Mouse (Mus musculus): ENCODE measurements around the gene Oxsm.

The Oxsm gene

GRCm38 (mm10) chr14:16249171-16249874, at the start of gene Oxsm, which contains the start of gene Ngly1:
Gene Oxsm, minus strand, starts transcription at chr14:16249808.
Gene Ngly1, plus strand, starts transcription at chr14:16249280.
- peak; percentile 92 for DNase-seq

- no peak for DNase-seq
These were observed 47.3 kb upstream of the Oxsm start for GRCm38 (mm10) chr14:16296816-16297468.

GRCm38 (mm10) chr14:16293921-16294320, 44.3 kb upstream of the Oxsm start:
- no peak for DNase-seq

- DNase-seq = no peak
These were observed 43.4 kb upstream of the Oxsm start for GRCm38 (mm10) chr14:16293015-16293414.

- DNase-seq = no peak
These were observed 42.8 kb upstream of the Oxsm start for GRCm38 (mm10) chr14:16292371-16292770.

- DNase-seq = no peak
These were observed 34.4 kb upstream of the Oxsm start for GRCm38 (mm10) chr14:16283966-16284365.

GRCm38 (mm10) chr14:16279196-16279595, 29.6 kb upstream of the Oxsm start:
- no peak for DNase-seq

- DNase-seq = no peak
These were observed 24.1 kb upstream of the Oxsm start for GRCm38 (mm10) chr14:16273677-16274076.

GRCm38 (mm10) chr14:16269776-16270175, 20.2 kb upstream of the Oxsm start:
- no peak for DNase-seq

- DNase-seq = no peak
These were observed 17.4 kb upstream of the Oxsm start for GRCm38 (mm10) chr14:16267028-16267427.

GRCm38 (mm10) chr14:16261869-16262268, 12.3 kb upstream of the Oxsm start:
- DNase-seq = no peak

GRCm38 (mm10) chr14:16260541-16260940, 10.9 kb upstream of the Oxsm start:
- no peak for DNase-seq

GRCm38 (mm10) chr14:16256209-16256608, 6.6 kb upstream of the Oxsm start:
- DNase-seq = no peak

GRCm38 (mm10) chr14:16255745-16256144, 6.1 kb upstream of the Oxsm start:
- no peak for DNase-seq

GRCm38 (mm10) chr14:16250099-16250498, 491 bp upstream of the Oxsm start:
- DNase-seq = no peak

GRCm38 (mm10) chr14:16248603-16249157, 928 bp downstream of the Oxsm start:
- DNase-seq = no peak

- DNase-seq = no peak
These were observed 1.5 kb downstream of the Oxsm start for GRCm38 (mm10) chr14:16248135-16248534.

- no peak for DNase-seq
These were observed 3.2 kb downstream of the Oxsm start for GRCm38 (mm10) chr14:16246340-16246912.

GRCm38 (mm10) chr14:16245127-16245526, 4.5 kb downstream of the Oxsm start:
- DNase-seq = no peak

- no peak for DNase-seq
These were observed 5.2 kb downstream of the Oxsm start for GRCm38 (mm10) chr14:16244370-16244769.

GRCm38 (mm10) chr14:16243603-16244209, 5.9 kb downstream of the Oxsm start:
- DNase-seq = no peak

- peak; percentile 89 for DNase-seq
These were observed 6.5 kb downstream of the Oxsm start for GRCm38 (mm10) chr14:16242947-16243602.

Measured in embryo, embryonic 11 days (tissue).